10 mouse cellular contexts compared by ENCODE assay signal in the genomic region with DNA sequence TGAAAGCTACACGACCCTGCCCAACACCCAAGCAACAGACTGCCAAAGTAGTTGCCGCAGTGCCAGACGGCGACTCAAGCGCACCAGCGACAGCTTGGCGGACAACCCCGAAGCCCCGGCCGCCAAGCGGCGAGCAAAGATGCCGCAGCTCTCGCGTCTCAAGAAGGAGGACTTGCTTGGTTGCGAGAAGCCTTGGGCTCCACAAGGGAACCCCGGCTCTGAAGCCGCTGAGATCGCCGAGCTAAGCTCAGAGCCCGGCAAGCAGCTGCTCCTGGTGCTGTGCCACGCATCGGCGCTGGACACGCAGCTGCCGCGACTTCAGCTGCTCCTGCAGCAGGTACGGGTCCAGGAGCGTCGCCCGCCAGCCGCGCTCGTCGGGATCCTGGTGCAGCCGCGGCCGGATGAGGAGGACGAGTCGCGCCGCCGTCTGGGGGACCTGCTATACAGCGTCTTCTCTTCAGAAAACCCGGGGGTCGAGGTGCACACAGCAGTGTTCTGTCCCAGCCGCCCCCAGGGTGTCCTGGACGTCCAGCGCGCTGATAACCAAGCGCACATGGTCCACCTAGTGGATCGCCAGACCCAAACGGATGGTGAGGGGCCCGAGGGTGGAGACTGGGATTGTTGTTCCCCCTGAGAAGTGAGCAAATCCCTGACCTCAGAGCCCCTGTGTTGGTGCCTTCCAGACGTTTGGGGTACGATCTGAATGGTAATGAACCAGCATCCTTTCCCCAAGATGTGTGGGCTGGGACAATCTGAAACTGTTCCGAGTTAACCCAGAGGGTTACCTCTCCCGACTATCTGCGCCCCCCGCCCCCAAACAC. TPM values are rescaled to one million over a fixed set of nuclear protein-coding genes. Genes with fewer than 3 reads are reported as not detected.
DNase-seq lines count a peak whose midpoint lies in the region; ATAC-seq and TF ChIP-seq lines count a peak whose summit lies in the region.
"Had no signal": no experiment of that assay in that cellular context is flagged by ENCODE, and none has a peak within 500 bp of the region (broad histone marks: within the 10 kb centered on the region; RNA-seq: fewer than 3 reads in every experiment).

No protein-coding gene starts in this region.

- H3K27ac ChIP-seq in gastrocnemius, adult 2 months, result no peak overlapping the region
- H3K27ac ChIP-seq in cerebellum, adult 2 months (ENCODE audit: insufficient read depth, low read length), result no peak overlapping the region
- no peak overlapping the region for H3K27ac ChIP-seq in limb, embryonic 11.5 days (replicated peaks; ENCODE audit: low read depth, low read length)
- no peak overlapping the region for H3K27ac ChIP-seq in midbrain, embryonic 11.5 days (ENCODE audit: low read depth, low read length)
- H3K27ac ChIP-seq in stomach, embryonic 16.5 days (ENCODE audit: low read length), result no peak overlapping the region

- peak overlapping the region; percentile 71 for H3K4me3 ChIP-seq in gastrocnemius, adult 2 months
- H3K4me3 ChIP-seq in cerebellum, adult 2 months (replicated peaks; ENCODE audit: insufficient read depth, low read depth, low read length), result peak overlapping the region; percentile 56
- H3K4me3 ChIP-seq in limb, embryonic 11.5 days (ENCODE audit: low read depth, low read length), result peak overlapping the region; percentile 44
- H3K4me3 ChIP-seq in midbrain, embryonic 11.5 days (ENCODE audit: low read depth, low read length), result peak overlapping the region; percentile 42
- H3K4me3 ChIP-seq in stomach, embryonic 16.5 days (replicated peaks; ENCODE audit: low read length), result peak overlapping the region; percentile 56

- peak; percentile 34; the same call in 1 of the 2 replicates for TF ChIP-seq CTCF in gastrocnemius, adult 2 months (IDR thresholded peaks at IDR 0.05)
- TF ChIP-seq CTCF in cerebellum, adult 2 months (IDR thresholded peaks at IDR 0.05; ENCODE audit: borderline replicate concordance, insufficient read depth, low read depth, low read length), result peak; percentile 48

- DNase-seq in gastrocnemius, adult 2 months, result peak; percentile 49
- DNase-seq in gastrocnemius, postnatal 25 days, result no peak
- peak; percentile 55 to 60 for DNase-seq in cerebellum, adult 2 months
- DNase-seq in forelimb bud, embryonic 11.5 days (ENCODE audit: low read depth, low spot score), result peak; percentile 73
- DNase-seq in hindlimb bud, embryonic 11.5 days (ENCODE audit: extremely low spot score, low read depth, low spot score), result peak; percentile 24
- DNase-seq in limb, embryonic 11.5 days (ENCODE audit: low spot score), result peak; percentile 81
- DNase-seq in midbrain, embryonic 11.5 days (ENCODE audit: low spot score, missing footprints), result peak; percentile 97

- H3K4me2 ChIP-seq in limb, embryonic 11.5 days (ENCODE audit: low read depth, severe bottlenecking), result peak overlapping the region; percentile 89
- H3K4me2 ChIP-seq in midbrain, embryonic 11.5 days, result peak overlapping the region; percentile 82
- peak overlapping the region; percentile 93 for H3K4me2 ChIP-seq in stomach, embryonic 16.5 days (ENCODE audit: low read depth, low read length)

- no peaks in the 10 kb centered on the region for H3K4me1 ChIP-seq in cerebellum, adult 2 months (ENCODE audit: control insufficient read depth, insufficient read depth, low read length)
- H3K4me1 ChIP-seq in limb, embryonic 11.5 days (ENCODE audit: control insufficient read depth, insufficient read depth, low read length), result no peaks in the 10 kb centered on the region
- 0 out of 2 replicates have a peak, but pooled peaks cover 2% of the 10 kb centered on the region for H3K4me1 ChIP-seq in midbrain, embryonic 11.5 days (ENCODE audit: control insufficient read depth, insufficient read depth, low read length)
- H3K4me1 ChIP-seq in stomach, embryonic 16.5 days (ENCODE audit: control insufficient read depth, insufficient read depth, low read length), result peaks cover 4% of the 10 kb centered on the region; the same call in 1 of the 2 replicates

- H3K27me3 ChIP-seq in cerebellum, adult 2 months (ENCODE audit: control insufficient read depth, insufficient read depth, low read length), result no peaks in the 10 kb centered on the region; the same call in 1 of the 2 replicates
- peaks cover 18% of the 10 kb centered on the region for H3K27me3 ChIP-seq in limb, embryonic 11.5 days (ENCODE audit: control insufficient read depth, insufficient read depth, low read length)
- H3K27me3 ChIP-seq in midbrain, embryonic 11.5 days (ENCODE audit: control insufficient read depth, insufficient read depth, low read length), result peaks cover 13% of the 10 kb centered on the region; the same call in 1 of the 2 replicates
- H3K27me3 ChIP-seq in stomach, embryonic 16.5 days (ENCODE audit: control insufficient read depth, insufficient read depth, low read length), result peaks cover 20% of the 10 kb centered on the region; the same call in 1 of the 2 replicates

- ATAC-seq in limb, embryonic 11.5 days (ENCODE audit: insufficient number of reproducible peaks, low FRiP score, low TSS enrichment, low read depth), result peak; percentile 44; the same call in 1 of the 2 replicates
- ATAC-seq in midbrain, embryonic 11.5 days (ENCODE audit: low FRiP score), result peak; percentile 78
- peak; percentile 47; the same call in 1 of the 2 replicates for ATAC-seq in stomach, embryonic 16.5 days (ENCODE audit: insufficient read depth, low FRiP score)

- H3K9me3 ChIP-seq in limb, embryonic 11.5 days (ENCODE audit: control insufficient read depth, low read length), result no peaks in the 10 kb centered on the region
- H3K9me3 ChIP-seq in midbrain, embryonic 11.5 days (ENCODE audit: control insufficient read depth, low read length), result no peaks in the 10 kb centered on the region
- H3K9me3 ChIP-seq in stomach, embryonic 16.5 days (replicated peaks; ENCODE audit: control insufficient read depth, low read length), result no peaks in the 10 kb centered on the region

- H3K9ac ChIP-seq in limb, embryonic 11.5 days (ENCODE audit: low read length), result peak overlapping the region; percentile 56; the same call in 1 of the 2 replicates
- H3K9ac ChIP-seq in midbrain, embryonic 11.5 days (ENCODE audit: low read length), result peak overlapping the region; percentile 56
- peak overlapping the region; percentile 69 for H3K9ac ChIP-seq in stomach, embryonic 16.5 days (ENCODE audit: low read length)

- intact Hi-C loops in gastrocnemius, adult 2 months (cut with DNase I), result no loop called here

- 3% methylated on average over 60 of the region's 60 CpGs for WGBS in cerebellum, adult 2 months
- 3% methylated on average over 60 of the region's 60 CpGs for WGBS in limb, embryonic 11.5 days
- 2% methylated on average over 60 of the region's 60 CpGs for WGBS in midbrain, embryonic 11.5 days
- WGBS in stomach, embryonic 16.5 days, result 4% methylated on average over 60 of the region's 60 CpGs

- no peaks in the 10 kb centered on the region for H3K36me3 ChIP-seq in limb, embryonic 11.5 days (ENCODE audit: control insufficient read depth, insufficient read depth, low read length)
- no peaks in the 10 kb centered on the region for H3K36me3 ChIP-seq in midbrain, embryonic 11.5 days (ENCODE audit: control insufficient read depth, insufficient read depth, low read length)
- H3K36me3 ChIP-seq in stomach, embryonic 16.5 days (ENCODE audit: control insufficient read depth, insufficient read depth, low read length), result no peaks in the 10 kb centered on the region

- TF ChIP-seq POLR2A in cerebellum, adult 2 months (IDR thresholded peaks at IDR 0.05; ENCODE audit: borderline replicate concordance, insufficient read depth, low read length), result no peak

RNA-seq across cellular contexts. Expression of a gene that starts 1.8 kb away (rescaled TPM):
- total RNA-seq in gastrocnemius, adult 2 months (2021), result not detected
- not detected for total RNA-seq in gastrocnemius, postnatal 25 days (2021)
- 0.95 and 1.0 TPM in 2 replicates for polyA plus RNA-seq in cerebellum, adult 2 months (2012; rRNA removed)
- not detected in 2 replicates for polyA plus RNA-seq in limb, embryonic 11.5 days (2014; fragmentation: Nextera tagmentation; extraction: Ambion mirVana)
- not detected in 2 replicates for polyA plus RNA-seq in midbrain, embryonic 11.5 days (2014; fragmentation: Nextera tagmentation; extraction: Ambion mirVana)
- polyA plus RNA-seq in stomach, embryonic 16.5 days (2015; fragmentation: Nextera tagmentation; extraction: Ambion mirVana), result not detected in 2 replicates
- total RNA-seq: neutrophil, adult 5-6 weeks had no signal
- polyA plus RNA-seq: C2C12 had no signal

RNA-seq across cellular contexts. Expression of a gene that starts 27.2 kb away (rescaled TPM):
- under 1 TPM in 1 of 2 experiments, not detected in 1; 0.10 TPM for total RNA-seq in gastrocnemius, adult 2 months (2021)
- not detected for total RNA-seq in gastrocnemius, postnatal 25 days (2021)
- 6.0 and 6.9 TPM in 2 replicates for polyA plus RNA-seq in cerebellum, adult 2 months (2012; rRNA removed)
- polyA plus RNA-seq in limb, embryonic 11.5 days (2014; fragmentation: Nextera tagmentation; extraction: Ambion mirVana), result 0.35 and 0.49 TPM in 2 replicates
- polyA plus RNA-seq in midbrain, embryonic 11.5 days (2014; fragmentation: Nextera tagmentation; extraction: Ambion mirVana), result 0.15 and 0.28 TPM in 2 replicates
- 3.3 TPM in 2 replicates for polyA plus RNA-seq in stomach, embryonic 16.5 days (2015; fragmentation: Nextera tagmentation; extraction: Ambion mirVana)
- total RNA-seq: neutrophil, adult 5-6 weeks had no signal
- polyA plus RNA-seq: C2C12 had no signal

RNA-seq across cellular contexts. Expression of a gene that starts 45.7 kb away (rescaled TPM):
- 100 to 1,000 TPM; 111 to 140 TPM for total RNA-seq in gastrocnemius, adult 2 months (2021)
- 10 to 100 TPM; 96.2 to 98.9 TPM for total RNA-seq in gastrocnemius, postnatal 25 days (2021)
- polyA plus RNA-seq in cerebellum, adult 2 months (2012; rRNA removed), result 81.1 and 84.2 TPM in 2 replicates
- polyA plus RNA-seq in limb, embryonic 11.5 days (2014; fragmentation: Nextera tagmentation; extraction: Ambion mirVana), result 222 and 230 TPM in 2 replicates
- polyA plus RNA-seq in midbrain, embryonic 11.5 days (2014; fragmentation: Nextera tagmentation; extraction: Ambion mirVana), result 238 and 259 TPM in 2 replicates
- polyA plus RNA-seq in stomach, embryonic 16.5 days (2015; fragmentation: Nextera tagmentation; extraction: Ambion mirVana), result 150 and 154 TPM in 2 replicates

RNA-seq across cellular contexts. Expression of a gene that starts 57.6 kb away (rescaled TPM):
- total RNA-seq in gastrocnemius, adult 2 months (2021), result not detected
- not detected for total RNA-seq in gastrocnemius, postnatal 25 days (2021)
- 0.03 TPM in 2 replicates for polyA plus RNA-seq in cerebellum, adult 2 months (2012; rRNA removed)
- polyA plus RNA-seq in limb, embryonic 11.5 days (2014; fragmentation: Nextera tagmentation; extraction: Ambion mirVana), result not detected in 2 replicates
- polyA plus RNA-seq in midbrain, embryonic 11.5 days (2014; fragmentation: Nextera tagmentation; extraction: Ambion mirVana), result not detected in 2 replicates
- 0.04 and 0.10 TPM in 2 replicates for polyA plus RNA-seq in stomach, embryonic 16.5 days (2015; fragmentation: Nextera tagmentation; extraction: Ambion mirVana)
- polyA plus RNA-seq: C2C12 had no signal
